Mouse (Mus musculus): Measurements from ENCODE around the gene Olfr898.

The Olfr898 gene

GRCm38 (mm10) chr9:38348111-38348510, at the start of gene Olfr898:
Gene Olfr898, plus strand, starts transcription at chr9:38348411.
- DNase-seq (ENCODE audit: low read depth) = no peak

GRCm38 (mm10) chr9:38328760-38329159, 19.5 kb upstream of the Olfr898 start, which contains the start of gene Olfr25:
Gene Olfr25, plus strand, starts transcription at chr9:38329060.
- DNase-seq (ENCODE audit: low read depth) = no peak

- no peak for DNase-seq (ENCODE audit: low read depth)
These were observed 18.4 kb downstream of the Olfr898 start, which contains the start of gene Olfr250 for GRCm38 (mm10) chr9:38366596-38366995. Gene Olfr250, plus strand, starts transcription at chr9:38366896.

GRCm38 (mm10) chr9:38376786-38377185, 28.6 kb downstream of the Olfr898 start, which contains the start of gene Olfr251:
Gene Olfr251, plus strand, starts transcription at chr9:38377086.
- no peak for DNase-seq (ENCODE audit: low read depth)

GRCm38 (mm10) chr9:38401398-38401797, 53.2 kb downstream of the Olfr898 start, which contains the start of gene Olfr147:
Gene Olfr147, plus strand, starts transcription at chr9:38401698.
- DNase-seq (ENCODE audit: low read depth) = no peak
